Mouse (Mus musculus): ENCODE results near the gene Rpl27a. TPM values are rescaled to one million over a fixed set of nuclear protein-coding genes. Genes with fewer than 3 reads are reported as not detected.

The Rpl27a gene
- 813 TPM for polyA plus RNA-seq (2015; fragmentation: Illumina TruSeq; extraction: RNeasy Lipid Tissue Mini Kit (QIAGEN cat#74804); ENCODE audit: insufficient read depth, low replicate concordance)

GRCm38 (mm10) chr7:109518838-109519696, at the start of gene Rpl27a:
Gene Rpl27a (plus strand): TSS chr7:109519147.

GRCm38 (mm10) chr7:109508034-109508433, 10.9 kb upstream of the Rpl27a start, which contains the start of gene Trim66:
Gene Trim66 (minus strand): TSS chr7:109508134.

Other genes with a start within 250 kb of the Rpl27a start
- not detected for gene Stk33, start 80.1 kb upstream of the Rpl27a start, polyA plus RNA-seq (2015; fragmentation: Illumina TruSeq; extraction: RNeasy Lipid Tissue Mini Kit (QIAGEN cat#74804); ENCODE audit: insufficient read depth, low replicate concordance)
- gene Trim66, start 11.0 kb upstream of the Rpl27a start, polyA plus RNA-seq (2015; fragmentation: Illumina TruSeq; extraction: RNeasy Lipid Tissue Mini Kit (QIAGEN cat#74804); ENCODE audit: insufficient read depth, low replicate concordance): 0.04 TPM
- gene St5, start 184.5 kb downstream of the Rpl27a start, polyA plus RNA-seq (2015; fragmentation: Illumina TruSeq; extraction: RNeasy Lipid Tissue Mini Kit (QIAGEN cat#74804); ENCODE audit: insufficient read depth, low replicate concordance): 36.0 TPM
- 19.3 TPM for gene Akip1, start 184.5 kb downstream of the Rpl27a start, polyA plus RNA-seq (2015; fragmentation: Illumina TruSeq; extraction: RNeasy Lipid Tissue Mini Kit (QIAGEN cat#74804); ENCODE audit: insufficient read depth, low replicate concordance)
- gene BC051019, start 204.7 kb downstream of the Rpl27a start, polyA plus RNA-seq (2015; fragmentation: Illumina TruSeq; extraction: RNeasy Lipid Tissue Mini Kit (QIAGEN cat#74804); ENCODE audit: insufficient read depth, low replicate concordance): 0.14 TPM
- gene Ascl3, start 212.6 kb downstream of the Rpl27a start, polyA plus RNA-seq (2015; fragmentation: Illumina TruSeq; extraction: RNeasy Lipid Tissue Mini Kit (QIAGEN cat#74804); ENCODE audit: insufficient read depth, low replicate concordance): not detected
- gene Tmem9b, start 233.7 kb downstream of the Rpl27a start, polyA plus RNA-seq (2015; fragmentation: Illumina TruSeq; extraction: RNeasy Lipid Tissue Mini Kit (QIAGEN cat#74804); ENCODE audit: insufficient read depth, low replicate concordance): 60.7 TPM

Measured in spleen, adult 10 weeks (tissue).